Mouse (Mus musculus) mesoderm, embryonic 11.5 days (tissue): Measurements from ENCODE around the gene Wbp1.

ENCODE experiments used
- DNase-seq: peaks from one replicate; pipeline ENCODE4 v3.0.0-alpha.2; 2012; ENCODE audit warnings: low read depth, low spot score

Wbp1 gene

DNA sequence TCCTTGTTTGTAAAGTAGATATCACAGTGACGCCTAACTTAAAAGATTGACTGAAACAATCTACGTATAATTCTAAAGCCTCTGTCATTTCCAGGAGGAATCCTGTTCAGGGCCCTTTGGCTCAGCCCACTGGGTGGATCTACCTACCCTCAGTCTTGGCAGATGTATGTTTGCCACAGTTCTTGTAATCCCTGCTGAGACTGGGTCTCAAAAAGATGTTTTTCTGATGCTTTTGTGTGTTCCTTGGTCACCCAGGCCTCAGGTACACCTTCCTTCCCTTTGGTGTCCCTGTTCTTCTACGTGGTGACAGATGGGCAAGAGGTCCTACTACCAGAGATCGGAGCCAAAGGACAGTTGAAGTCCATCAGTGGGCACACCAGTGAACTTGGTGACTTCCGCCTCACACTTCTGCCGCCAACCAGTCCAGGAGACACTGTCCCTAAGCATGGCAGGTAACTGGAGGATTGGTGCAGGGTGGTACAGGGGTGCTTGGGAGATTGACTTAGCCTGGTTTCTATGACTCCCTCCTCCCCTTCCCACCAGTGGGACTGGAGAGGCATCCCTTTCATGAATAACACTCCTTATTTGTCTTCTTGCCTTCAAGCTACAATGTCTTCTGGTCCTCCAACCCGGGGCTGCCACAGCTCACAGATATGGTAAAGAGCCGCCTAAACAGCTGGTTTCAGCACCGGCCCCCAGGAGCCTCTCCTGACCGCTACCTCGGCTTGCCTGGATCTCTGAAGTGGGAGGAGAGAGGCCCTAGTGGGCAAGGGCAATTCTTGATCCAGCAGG is 4.8 kb downstream of the Wbp1 start:
- no peak for DNase-seq

DNA sequence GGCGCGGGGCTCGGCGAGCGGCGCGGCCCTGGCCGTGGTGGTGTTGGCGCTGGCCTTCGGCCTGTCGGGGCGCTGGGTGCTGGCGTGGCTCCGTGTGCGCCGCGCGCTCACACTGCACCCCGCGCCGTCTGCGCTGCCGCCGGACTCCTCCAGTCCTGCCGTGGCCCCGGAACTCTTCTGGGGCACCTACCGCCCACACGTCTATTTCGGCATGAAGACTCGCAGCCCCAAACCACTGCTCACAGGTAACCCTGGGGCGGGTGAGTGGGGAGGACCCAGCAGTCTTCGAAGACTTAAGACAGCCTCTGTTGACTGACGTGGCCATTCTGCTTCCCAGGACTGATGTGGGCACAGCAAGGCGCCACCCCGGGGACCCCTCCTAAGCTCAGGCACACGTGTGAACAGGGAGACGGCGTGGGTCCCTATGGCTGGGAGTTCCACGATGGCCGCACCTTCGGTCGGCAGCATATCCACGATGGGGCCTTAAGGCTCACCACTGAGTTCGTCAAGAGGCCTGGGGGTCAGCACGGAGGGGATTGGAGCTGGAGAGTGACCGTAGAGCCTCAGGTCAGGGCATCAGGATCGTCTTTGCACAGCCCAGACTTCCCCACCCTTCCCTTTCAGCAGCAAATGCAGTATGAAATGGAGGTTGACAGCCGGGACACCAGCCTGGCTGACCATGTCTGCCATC is 5.5 kb downstream of the Wbp1 start:
- DNase-seq: no peak

DNA sequence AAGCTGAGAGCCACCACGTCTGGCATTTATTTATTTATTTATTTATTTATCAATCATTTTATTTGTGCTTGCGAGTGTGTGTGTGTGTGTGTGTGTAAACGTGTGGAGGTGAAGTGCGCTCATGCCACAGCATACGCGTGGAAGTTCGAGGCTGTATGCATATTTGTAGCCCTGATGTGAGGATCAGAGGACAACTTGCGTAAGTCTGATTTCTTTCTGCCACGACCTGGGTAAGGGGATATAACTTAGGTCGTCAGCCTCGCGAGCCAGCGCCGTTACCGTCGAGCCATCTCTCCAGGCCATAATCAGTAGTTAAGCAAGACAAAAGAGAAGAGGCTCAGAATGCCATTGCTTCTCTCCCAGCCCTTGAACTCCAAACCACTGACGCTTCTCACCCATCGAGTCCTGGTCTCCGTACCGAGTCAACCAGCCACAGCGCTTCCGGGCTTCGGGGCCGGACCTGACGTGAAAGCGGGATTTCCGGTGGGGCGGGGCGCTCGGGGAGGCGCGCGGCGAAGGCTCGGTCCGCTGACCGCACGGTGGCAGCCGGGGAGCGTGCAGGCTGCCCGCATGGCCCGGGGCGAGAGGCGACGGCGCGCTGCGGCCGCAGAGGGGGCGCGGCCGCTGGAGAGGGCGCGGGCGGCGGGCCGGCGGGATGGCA is 6.2 kb downstream of the Wbp1 start, which contains the start of gene Mogs:
TSS of gene Mogs (plus strand) at position 486 of the 661 bp plus-strand sequence.
- DNase-seq: peak; percentile 91

DNA sequence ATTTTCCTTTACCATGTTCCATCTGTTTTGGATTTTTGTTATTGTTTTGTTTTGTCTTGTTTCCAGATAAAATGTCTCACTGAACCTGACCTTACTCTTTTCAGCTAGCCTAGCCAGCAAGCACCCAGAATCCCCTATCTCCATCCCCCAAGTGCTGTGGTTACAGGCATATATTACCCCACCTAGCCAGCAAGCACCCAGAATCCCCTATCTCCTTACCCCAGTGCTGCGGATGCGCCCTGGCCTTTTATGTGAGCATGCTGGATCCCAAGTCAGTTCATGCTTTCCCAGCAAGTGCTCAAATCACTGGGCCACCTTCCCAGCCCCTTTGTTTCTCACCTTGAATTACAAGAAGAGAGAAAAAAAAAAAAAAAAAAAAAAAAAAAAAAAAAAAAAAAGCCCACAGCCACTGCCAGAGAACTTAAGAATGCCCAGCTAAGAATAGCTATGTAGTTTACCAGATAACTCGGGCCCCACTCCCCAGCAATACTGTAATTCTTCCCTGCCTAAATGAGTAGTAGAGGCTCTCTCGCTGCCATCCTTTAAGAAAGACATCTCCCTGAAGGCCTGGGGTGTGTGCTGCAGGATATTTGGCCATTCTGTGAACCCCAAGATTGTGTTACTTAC is 9.7 kb downstream of the Wbp1 start:
- DNase-seq: no peak

DNA sequence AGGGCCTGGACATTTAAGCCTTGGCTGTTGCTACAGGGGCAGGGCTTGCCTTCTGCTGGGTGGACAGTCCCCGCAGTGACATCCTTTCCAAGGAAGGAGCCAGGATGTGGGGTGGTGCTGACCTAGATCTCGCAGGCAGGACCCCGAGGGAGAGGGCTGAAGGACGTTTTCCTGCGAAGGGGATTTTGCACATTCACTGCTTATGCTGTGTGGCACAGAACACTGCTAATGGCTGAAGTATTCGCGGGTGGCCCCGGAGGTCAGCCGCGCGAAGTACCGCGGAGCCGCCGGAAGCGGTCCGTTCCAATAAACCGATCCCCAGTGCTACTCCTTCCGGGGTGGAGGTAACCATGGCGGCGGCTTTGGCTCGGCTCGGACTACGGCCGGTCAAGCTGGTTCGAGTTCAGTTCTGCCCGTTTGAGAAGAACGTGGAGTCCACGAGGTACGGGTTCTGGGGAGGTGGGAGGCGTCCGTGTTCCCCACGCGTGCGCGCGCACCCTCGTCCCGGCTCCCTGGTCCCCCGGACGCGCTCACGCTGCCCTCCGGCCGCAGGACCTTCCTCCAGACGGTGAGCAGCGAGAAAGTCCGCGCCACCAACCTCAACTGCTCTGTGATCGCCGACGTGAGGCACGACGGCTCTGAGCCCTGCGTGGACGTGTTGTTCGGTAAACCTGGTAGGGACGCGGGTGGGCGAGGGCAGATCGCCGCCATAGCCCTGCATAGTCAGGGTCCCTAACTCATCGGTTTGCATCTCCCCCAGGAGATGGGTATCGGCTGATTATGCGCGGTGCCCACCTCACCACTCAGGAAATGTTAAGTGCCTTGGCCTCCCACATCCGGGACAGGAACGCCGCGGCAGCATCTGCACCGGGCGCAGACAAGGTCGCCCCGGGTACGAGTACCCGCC is 12.3 kb downstream of the Wbp1 start, which contains the start of gene Mrpl53:
TSS of gene Mrpl53 (plus strand) at position 279 of the 907 bp plus-strand sequence.
- peak; percentile 72 for DNase-seq

DNA sequence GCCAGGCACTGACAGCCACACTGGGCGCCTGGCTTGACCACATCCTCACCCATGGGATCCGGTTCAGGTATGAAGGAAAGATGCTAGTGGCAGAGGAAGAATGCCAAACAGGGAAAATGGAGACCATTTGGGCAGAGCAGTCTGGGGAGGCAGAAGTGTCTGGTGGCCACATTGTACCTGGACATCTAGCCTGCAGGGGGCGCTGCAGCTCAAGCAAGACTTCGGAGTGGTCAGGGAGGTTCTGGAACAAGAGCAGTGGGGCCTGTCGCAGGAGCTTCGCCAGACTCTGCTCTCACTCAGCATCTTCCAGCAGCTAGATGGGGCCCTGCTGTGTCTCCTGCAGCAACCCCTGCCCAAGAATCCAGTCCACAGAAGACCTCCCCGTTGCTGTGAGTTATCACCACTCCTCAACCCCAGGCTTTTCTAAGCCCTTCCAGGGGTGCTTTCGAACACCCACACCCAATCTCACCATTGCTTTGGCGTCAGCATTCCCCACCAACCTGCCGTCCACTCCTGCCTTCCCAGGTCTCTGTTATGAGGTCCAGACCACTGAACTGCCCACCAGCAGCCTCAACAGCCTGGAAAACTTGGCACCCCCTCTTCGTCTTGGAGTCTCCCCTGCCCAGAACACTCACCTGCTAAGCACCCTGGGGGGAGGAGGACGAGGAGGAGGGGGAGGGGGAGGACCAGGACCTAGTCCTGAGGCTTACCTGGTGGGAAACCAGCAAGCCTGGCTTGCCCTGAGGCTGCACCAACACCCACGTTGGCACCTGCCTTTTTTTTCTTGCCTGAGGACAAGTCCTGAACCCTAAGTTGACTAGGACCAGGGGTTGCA is 13.6 kb downstream of the Wbp1 start:
- DNase-seq: peak; percentile 86

DNA sequence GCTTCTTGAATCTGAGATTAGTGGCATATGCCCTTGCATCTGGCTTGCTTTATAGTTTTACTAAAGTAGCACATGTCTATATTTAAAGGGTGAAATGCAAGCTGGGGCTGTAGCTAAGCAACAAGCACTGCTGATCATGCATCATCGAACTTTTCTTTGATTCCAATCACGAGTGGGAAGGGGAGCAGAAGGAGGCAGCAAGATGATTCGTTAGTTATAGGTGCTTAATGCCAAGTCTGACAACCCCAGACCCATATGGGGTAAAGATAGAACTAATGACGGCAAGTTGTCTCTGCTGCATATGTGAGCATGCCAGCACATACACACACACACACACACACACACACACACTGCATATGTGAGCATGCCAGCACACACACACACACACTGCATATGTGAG is 17.2 kb downstream of the Wbp1 start:
- no peak for DNase-seq

DNA sequence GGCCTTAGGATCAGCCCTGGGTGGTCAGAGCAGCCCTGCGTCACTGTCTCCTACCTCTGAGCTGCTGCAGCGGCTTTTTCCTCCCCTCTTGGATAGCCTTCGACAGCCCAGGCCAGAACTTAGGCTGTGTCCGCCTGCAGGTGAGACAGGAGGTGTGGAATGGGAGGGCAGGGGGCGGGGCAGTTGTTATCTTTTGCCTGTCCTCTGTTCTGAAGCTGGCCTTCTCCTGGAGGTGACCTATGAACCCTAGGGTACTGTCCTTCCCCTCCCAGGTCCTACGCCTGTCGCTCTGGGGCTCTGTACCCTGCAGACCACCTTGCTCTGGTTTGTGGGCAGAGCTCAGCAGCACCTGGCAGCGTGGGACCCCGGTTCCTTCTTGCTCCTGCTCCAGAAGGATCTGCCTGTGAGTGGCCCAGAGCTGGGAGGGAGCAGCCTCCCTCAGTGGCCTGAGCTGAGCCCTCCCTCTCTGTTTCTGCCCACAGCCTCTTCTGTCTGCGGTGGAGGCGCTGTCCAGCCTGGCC is 18.2 kb downstream of the Wbp1 start:
- DNase-seq: no peak

DNA sequence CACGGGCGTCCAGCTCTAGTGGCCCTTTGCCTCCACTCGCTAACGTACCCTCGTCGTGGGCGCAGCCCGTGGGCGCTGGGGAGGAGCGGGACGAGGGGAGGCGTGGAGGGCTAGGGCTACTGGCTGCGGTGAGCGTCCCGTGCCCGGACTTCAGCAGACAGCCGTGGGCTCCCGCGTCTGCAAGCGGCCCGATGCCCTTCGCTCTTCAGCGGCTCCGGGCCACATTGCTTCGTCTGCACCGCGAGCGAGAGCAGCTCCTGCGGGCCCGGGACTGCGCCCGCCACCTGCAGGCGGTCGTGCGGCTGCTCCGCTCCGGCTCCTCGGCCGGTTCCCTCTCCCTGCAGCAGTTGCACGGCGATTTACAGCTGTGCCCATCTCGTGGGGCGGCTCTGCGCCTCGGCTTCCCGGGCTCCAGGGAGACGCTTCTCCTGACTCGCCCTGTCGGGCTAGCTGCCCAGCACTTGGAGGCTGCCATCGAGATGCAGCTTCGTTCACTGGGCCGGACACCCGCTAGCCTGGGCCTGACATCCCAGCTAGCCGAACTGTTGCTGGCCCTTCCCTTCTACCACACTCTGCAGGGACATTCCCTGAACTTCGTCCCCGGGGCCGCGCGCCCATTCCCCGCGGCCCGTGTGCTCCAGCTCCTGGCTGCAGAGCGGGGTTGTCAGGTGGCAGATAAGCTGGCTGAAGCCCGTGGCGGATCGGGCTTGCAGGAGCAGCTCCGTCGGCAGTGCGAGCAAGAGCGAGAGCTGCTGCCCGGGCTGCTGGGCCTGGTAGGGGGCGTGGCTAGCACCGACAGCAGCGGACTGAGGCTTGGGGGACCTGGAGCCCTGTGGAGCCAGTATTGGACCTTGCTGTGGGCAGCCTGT is 19.4 kb downstream of the Wbp1 start:
- peak; percentile 72 for DNase-seq

DNA sequence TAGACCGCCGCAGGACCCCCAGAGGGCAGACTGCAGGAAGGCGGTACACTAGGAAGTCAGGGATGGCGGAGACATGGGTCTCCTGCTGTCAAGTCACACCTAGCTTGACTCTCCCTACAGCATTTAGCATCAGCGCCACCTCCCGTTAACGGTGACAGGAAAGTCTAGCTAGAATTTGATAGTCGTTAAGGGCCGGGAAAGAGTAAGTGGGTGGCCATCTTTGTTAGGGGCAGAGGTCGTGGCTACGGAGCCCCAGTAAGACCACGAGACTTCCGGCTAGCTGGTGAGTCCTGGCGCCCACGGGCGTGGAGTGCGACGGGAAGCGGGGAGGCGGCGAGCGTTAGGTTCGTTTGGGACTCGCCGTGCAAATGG is 20.1 kb downstream of the Wbp1 start, which contains the start of the genes Ccdc142 and Gm42688:
TSS of gene Ccdc142 (plus strand) at position 286 of the 372 bp plus-strand sequence.
TSS of gene Gm42688 (plus strand) at position 302 of the 372 bp plus-strand sequence.
- DNase-seq: peak; percentile 73

DNA sequence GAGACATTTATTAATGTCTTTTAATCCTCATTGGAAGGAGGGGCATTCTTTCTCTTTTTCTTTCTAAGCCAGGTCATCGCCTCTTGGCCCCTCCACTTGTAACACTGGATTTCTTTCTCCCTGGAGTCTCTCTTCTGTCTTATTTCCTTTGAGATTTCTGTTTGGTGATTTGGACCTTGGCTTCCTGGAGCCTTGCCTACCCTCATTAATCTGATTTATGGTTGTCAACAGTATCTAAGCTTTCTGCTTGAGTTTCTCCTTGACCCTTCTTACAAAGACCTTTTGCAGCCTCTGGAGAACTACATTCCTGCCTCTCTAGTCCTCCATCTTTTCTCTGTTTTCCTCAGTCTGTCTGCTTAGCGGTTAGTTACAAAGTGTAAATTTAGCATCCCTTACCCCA is 22.9 kb downstream of the Wbp1 start:
- DNase-seq: no peak

DNA sequence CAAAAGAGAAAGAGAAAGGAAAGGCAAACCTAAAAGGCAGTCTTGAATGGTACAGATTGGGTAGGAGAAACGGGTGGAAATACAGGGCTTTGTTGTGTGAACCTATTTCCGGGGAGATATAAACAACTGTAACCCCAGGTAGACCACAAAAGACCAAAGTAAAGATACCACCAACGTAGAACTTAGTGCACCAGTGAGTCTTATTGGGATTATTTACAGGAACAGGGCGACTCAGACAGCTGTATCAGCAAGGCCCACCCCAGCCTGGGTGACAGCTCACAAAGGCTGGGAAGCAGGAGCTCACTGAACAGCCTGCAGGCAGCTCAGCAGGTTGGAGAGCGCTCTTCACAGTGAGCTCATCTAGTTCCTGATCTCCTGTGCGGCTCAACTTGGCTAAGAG is 25.4 kb downstream of the Wbp1 start:
- no peak for DNase-seq

DNA sequence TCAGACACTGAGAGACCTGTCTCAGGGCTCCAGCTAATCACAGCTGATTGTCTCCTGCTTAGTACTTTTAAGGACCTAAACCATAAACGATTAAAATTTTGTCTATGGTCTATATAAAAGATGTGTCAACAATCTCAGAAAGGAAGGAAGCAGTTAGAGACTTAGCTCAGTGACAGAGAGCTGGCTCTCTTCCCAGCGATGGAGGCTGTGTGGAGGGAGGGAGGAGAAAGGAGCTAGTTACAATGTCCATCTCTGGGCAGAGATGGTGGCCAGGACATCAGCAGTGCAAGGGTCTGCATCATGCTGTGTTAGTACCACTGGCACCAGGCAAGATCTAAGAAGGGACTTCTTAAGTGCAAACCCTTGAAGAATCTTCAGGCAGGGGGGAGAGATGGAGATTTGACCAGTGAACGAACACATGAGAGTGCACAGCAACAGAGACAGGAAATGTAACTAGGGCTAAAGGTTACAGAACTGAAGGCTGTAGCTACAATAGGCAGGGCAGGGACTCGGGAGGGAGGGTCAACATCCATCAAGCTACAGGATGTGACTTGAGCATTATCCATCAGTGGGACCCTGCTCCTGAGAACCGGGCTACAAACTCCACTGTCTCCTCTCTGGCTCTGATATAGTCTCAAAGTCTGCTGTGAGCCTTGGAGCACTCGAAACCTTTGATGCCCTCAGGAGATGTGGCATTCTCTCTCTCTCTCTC is 28.8 kb downstream of the Wbp1 start:
- DNase-seq: no peak

DNA sequence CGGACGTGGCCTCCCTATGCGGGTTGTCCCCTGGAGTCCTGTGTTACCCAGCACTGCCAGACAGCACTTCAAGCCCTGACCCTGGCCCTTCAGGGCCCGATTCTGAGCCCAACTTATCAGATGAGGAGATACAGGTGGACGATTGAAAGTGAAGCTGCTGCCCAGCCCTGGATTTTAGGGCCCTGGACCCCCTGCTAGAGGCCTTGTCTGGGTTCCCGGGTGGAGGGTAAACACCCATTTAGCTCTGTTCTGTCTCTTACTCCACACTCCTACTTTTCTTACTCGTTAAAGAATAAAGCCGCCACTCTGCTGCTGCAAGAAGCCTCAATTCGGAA is 33.5 kb downstream of the Wbp1 start:
- DNase-seq: no peak

DNA sequence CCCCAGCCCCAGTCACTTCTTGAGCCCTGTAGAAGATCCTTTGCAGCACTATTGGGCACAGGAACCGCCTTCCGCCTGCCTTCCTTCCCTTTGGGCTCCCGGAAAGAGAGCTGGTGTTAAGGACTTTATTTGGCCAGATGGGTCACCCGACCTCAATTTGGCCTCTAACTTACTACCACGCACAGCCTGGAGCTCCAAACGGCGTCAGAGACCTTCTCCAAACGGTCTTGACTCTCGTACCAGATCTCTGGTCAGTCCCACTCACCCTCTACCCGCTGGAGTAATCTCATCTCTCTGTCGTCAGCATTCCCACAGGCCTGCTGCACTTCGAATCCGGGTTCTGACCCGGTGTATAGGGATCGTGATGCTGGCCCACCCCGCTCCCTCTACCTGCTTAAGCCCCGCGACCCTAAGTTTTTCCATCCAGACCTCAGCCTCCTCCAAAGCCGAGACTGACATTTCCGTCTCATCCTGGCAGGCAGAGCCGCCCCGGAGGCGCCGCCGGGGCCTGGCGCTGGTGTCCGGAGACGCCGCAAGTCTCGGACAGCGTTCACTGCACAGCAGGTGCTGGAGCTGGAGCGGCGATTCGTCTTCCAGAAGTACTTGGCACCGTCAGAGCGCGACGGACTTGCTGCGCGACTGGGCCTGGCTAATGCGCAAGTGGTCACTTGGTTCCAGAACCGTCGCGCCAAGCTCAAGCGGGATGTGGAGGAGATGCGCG is 34.0 kb downstream of the Wbp1 start:
- no peak for DNase-seq

DNA sequence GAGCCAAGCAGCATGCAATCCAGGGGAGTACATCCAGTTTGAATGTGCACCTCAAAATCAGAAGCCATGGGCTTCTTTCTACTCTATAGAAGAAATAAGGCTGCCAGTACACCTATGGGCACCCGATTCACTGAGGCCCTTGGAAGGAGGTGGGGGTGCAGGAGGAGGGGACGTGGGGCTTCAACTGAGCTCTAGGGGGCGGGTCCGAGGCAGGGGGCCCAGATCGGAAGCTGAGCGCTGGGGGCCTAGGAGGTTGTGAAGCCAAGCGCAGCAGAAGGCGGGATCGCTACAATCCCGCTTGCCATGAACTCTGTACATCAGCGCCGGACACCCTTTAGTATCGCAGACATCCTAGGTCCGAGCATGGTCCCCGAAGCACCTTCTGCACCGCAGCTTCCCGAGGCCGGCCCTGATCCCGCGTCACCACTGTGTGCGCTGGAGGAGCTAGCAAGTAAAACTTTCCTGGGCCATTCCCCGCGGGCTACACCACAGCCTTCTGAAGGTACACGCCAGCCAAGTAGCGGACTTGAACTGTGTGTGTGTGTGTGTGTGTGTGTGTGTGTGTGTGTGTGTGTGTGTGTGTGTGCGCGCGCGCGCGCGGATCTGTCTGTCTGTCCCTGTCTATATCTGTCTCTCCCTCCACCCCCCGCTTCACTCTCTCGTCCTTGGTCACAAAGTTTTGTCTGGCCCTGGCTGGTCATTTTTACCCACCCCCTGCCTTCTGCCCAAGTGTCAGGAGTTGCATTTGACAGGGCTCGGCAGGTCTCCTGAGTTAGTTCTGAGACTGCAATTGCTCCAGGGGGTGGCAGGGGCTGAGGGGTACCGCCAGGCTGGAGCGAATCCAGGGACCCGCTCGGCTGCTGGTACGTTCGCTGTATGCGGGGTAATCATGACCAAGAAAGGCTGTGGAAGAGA is 35.0 kb downstream of the Wbp1 start, which contains the start of gene Lbx2:
TSS of gene Lbx2 (plus strand) at position 247 of the 915 bp plus-strand sequence.
- DNase-seq: no peak
